Mouse (Mus musculus) gastrocnemius, postnatal 14 days (tissue): Measurements from ENCODE around the gene Nhsl2. TPM values are rescaled to one million over a fixed set of nuclear protein-coding genes. Genes with fewer than 3 reads are reported as not detected.

ENCODE experiments used
- DNase-seq: peaks from one replicate; pipeline ENCODE4 v3.0.0; 2021; ENCODE audit warnings: mixed read lengths
- intact Hi-C: fragments of 180-260 bp; cut with DNase I; formaldehyde crosslinking; loops from one replicate; pipeline ENCODE4 v1.15.1; 2025; ENCODE audit warnings: low total_unique reads
- total RNA-seq, 2 experiments: library from RNA; stranded (reverse); gene quantifications; 2 replicates each; pipeline ENCODE4 v1.2.3; 2021

Nhsl2 gene
- total RNA-seq, 2 experiments from 2014 or later = 3.7 to 5.6 TPM

DNA sequence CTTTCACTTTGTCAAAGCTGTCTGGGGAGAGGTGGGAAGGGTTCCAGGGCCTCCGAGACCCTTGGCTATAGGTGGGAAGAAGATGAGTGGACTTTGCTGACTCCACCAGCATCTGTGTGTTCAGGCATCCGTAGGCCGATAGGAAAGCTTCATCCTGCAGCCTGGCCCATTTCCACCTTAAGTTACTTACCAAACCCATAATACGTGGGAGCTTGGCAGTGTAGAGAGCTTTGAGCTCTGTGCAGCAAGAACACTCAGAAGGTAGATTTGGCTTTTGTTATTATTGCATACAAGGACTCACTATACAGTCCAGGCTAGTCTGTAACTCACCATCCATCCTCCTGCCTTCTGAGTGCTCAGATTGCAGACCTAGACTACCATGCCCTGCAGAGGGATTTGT, 112.7 kb downstream of the Nhsl2 start:
- intact Hi-C loops = no loop called here

DNA sequence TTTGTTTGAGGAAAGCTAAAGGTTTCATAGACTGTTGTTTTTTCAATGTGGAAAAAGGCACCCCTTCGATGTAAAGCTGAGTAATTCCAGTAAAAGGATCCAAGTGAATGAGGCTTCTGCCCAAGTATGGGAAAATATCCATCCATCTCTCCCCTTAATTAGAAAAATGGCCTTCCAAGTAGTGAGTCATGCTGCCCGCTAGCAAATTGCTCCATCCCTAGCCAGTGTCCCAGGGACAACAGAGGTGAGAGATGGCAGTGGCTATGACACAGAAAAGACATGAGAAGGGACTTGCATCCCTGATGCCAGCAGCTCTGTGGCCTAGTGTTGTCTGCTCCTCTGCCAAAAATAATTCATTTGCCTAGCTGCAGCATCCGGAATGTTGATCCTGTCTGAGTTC, 114.5 kb downstream of the Nhsl2 start:
- intact Hi-C loops = no loop called here
- DNase-seq = no peak

More for the DNA sequence above, 112.7 kb downstream of the Nhsl2 start:
- DNase-seq = no peak

DNA sequence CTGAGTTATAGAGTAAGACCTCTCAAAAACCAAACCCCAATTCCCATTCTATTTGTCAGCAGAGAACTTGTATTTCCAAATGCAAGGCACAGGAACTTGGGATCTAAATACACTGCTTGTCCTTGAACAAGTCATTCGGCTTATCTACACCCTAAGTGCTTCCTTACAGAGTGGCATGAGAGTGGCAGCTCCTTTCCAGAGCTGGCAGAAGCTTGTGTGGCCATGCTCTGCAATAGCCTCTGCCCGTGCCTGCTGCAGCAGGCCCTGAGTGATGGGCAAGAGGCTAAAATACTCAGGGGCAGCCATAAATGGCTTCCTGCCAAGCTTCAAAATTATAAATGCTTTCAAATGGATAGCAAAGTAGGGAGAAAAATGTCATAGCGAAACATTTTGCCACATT, 123.8 kb downstream of the Nhsl2 start:
- intact Hi-C loops = no loop called here
- no peak for DNase-seq

DNA sequence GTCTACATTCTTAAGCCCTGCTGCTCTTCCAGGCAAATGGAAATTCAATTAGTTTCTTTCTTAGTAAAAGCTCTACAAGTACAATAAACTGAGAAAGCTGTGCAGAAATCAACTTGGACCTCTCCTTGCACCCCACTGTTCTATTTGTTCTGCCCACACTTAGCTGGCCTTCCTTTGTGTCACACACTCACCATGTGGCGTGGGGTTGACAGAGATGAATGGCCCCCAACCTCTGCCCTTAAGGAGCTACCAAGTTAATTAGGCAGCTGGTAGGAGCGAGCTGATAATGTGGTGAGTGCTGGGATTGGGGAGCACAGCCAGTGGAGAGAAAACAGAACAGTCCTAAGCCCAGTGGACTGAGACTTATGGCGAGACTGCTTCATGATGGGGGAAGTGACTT, 127.7 kb downstream of the Nhsl2 start:
- intact Hi-C loops = no loop called here
- DNase-seq = no peak

DNA sequence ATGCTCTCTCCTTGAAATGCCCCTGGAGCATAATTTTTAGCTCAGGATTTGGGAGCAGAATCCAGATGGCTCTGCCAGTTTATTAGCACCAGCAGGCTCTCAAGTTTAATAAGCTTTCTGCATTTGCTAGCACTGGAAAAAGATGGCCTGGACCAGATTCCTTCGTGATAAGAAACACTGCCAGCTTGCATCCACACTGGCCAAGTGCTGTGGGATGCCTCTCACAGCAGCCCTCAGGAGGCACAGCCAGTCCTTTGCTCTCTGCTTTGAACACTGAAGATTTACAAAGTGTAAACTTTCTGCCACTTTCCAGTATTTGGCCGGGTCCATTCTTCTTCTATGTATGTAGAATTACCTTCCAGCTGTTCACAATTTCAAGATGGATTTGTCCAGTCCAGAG, 129.7 kb downstream of the Nhsl2 start:
- no peak for DNase-seq
- intact Hi-C loops = no loop called here

DNA sequence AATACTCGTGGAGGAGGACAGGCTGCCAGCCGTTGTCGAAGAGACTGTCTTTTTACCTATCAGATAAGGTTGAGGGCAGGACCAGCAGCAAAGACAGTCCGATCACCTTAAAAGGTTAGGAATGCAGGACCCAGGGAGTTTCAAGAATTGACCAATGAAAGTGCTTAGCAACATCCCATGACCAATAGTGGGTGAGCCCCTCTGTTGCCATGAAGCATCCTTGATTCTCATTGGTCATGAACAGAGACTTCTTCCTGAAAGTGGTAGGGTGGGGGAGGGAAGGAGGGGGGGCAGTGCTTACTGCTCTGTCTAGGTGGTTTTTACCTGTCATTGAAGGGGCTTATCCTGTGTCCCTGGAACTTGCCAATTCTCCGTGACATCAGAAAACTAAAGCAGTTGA, 130.1 kb downstream of the Nhsl2 start:
- intact Hi-C loops = no loop called here
- DNase-seq = no peak

DNA sequence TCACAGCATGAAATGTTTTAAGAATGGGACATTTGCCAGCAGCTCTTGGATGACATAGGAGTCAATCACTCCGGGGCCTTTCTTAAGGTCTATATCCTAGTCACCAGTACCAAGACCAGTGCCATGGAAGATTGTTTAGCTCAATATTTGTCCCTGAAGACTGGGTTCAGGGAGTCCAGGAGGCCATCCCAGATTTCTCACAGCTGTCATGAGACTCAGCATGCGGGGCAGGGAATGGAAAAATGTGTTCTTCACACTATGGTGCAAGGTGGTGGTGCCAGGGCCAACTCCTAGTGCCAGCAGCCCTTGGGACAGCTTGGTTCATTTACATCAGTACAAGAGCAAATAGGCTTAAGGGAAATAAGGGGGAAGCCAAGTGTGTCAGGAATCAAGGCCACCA, 131.4 kb downstream of the Nhsl2 start:
- intact Hi-C loops = loop anchor here (5.0 kb wide), 1 partner anchor 87 kb away; no protein-coding TSS in a partner anchor
- DNase-seq = no peak

DNA sequence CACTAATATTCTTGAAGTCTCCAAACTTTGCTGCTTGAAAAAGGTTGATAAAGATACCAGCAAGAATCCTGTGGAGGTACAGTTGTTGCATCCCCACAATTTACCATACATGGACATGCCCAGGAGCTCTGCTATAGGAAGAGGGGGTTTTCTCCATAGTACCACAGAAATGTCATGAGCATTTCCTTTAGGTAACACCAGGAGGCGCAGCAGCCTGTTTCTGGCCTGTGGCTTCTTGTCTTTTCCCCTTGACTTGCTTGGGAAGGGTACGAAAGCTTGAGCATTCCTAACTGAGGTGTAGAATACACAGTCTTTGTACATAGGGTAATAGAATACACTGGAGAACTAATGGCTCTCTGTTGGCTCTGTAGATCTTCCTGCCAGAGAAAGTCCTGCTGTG, 132.3 kb downstream of the Nhsl2 start:
- intact Hi-C loops = loop anchor here (5.0 kb wide), 1 partner anchor 86 kb away; no protein-coding TSS in a partner anchor
- DNase-seq = no peak

DNA sequence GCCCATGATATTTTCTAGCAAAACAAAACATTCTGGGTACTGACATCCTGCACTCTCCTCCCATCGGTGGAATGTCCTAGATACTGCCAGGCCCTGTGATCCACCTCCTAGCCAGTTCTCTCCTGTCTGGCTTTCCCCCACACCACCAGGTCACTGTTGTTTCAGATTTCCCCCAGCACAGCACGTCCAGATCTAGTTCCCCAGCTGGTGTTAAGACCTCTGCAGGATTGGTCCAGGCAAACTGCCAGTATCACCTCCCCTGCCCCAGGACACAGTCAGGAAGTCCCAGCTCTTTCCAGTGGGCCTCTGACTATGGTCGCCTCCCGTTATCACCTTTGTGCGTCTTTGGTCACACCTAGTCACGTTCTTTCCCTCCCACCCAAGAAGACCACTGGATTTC, 134.5 kb downstream of the Nhsl2 start:
- intact Hi-C loops = loop anchor here (5.0 kb wide), 1 partner anchor 84 kb away; no protein-coding TSS in a partner anchor
- DNase-seq = no peak

DNA sequence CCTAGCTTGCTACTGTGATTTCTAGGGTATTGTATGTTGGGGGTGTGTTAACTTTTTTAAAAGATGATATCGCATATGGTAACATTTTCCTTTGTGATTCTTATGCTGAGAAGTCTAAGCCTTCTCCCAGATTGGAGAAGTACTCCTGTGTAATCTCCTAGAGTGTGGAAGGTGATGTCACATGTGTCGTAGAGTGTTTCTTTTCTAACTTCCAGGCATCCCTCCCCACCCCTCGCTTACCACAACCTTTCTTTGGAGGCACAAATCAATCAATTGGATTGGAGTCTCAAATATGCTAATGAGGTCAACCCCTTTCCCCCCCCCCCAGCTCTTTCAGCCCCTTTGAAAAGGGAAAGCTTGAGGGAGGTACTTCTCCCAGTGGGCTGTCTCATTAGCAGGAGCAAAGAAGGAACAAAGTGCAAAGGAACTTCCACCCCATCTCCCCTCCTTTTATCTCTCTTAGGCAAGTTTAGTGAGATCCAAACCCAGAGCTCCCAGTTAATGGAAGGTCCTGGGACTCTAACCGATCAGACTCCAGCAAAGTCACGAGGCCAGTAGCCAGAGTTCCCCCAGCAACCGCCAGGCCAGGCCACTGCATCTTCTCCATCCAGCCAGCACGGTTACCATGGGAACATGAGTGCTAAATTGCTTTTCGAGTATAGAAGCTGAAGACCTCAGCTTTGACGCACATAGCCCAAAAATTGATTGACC, 137.6 kb downstream of the Nhsl2 start:
- DNase-seq = no peak
- intact Hi-C loops = no loop called here

DNA sequence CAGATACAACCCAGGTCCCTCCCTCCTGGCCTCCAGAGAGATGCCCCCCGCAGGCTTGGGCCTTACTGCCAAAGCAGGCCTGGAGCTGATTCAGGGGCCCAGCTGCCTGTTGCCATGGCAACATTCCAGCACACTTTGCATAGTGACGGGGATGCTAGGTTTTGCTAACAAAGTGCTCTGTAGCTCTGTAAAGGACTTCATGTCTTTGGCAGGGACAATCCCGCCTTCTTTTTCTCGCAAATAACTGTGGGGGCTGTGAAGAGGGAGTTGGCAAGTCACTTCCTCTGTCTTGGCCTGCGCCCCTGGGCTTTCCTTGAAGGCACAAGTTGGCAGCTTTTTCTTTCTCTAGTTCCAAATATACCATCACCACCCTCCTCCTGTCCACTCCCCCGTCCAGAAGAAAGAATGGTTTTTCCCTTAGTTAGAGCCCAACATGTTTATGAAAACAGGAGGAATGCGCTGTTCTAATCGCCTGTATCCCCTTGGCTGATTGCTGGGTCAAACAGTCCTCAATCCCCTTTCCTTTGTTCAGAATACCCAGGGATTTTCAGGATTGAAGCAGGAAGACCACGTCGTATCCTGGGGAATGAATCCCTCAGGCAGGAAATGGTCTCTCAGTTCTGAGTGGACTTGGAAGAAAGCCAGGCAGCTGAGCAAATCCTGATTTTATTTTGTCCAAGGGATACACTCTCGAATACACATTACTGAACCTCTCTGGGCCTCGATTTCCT, 144.8 kb downstream of the Nhsl2 start:
- intact Hi-C loops = no loop called here
- peak; percentile 46 for DNase-seq

DNA sequence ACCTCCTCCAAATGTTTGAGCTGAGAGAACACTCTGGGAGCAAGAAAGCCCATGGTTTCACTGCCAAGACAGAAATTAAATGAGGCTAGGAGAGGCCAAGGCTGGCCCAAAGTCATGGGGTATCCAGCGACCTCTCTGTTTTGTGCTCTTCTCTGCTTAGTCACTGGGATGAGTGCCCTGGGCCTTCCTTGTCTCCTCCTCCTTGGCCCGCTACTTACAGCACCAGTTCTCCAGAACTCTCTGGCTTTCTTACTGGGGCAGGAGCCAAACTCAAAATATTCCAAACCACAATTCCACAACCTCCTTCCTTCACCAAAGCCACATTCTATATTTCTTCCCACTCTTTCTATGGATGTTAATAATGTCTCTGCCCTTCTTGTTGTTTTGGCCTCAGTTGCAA, 147.5 kb downstream of the Nhsl2 start:
- intact Hi-C loops = no loop called here
- DNase-seq = peak; percentile 12

DNA sequence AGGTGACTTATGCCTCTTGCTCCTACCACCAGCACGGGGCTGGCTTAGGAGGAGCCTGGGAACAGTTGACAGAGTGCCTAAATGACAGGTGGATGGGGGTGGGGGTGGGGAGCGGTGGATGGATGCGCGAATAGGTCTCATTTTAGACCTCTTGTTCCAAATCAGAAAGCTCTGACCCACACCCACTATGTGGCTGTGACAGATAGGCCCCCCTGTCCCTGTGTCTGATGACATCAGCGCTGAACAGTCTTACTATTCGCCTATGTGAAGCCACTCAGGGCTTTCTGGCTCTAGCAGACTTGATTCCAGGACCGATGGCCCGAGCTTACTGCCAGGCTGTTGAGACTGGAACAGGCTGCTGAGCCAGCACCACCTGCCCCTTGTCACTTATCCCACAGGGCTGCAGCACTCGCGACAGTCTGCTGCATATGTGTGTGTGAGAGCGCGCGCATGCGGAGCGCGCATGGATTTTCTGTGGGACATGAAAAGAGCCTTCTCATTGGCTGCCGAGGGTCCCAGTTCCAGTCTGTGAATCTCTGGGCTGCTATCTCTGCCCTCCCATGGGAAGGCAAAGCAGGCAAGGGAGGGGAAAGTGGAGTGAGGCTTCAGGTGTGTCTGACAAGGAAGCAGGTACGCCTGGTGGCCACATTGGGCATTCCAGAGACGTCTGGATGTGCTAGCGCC, 154.6 kb downstream of the Nhsl2 start:
- DNase-seq = peak; percentile 12
- intact Hi-C loops = no loop called here

DNA sequence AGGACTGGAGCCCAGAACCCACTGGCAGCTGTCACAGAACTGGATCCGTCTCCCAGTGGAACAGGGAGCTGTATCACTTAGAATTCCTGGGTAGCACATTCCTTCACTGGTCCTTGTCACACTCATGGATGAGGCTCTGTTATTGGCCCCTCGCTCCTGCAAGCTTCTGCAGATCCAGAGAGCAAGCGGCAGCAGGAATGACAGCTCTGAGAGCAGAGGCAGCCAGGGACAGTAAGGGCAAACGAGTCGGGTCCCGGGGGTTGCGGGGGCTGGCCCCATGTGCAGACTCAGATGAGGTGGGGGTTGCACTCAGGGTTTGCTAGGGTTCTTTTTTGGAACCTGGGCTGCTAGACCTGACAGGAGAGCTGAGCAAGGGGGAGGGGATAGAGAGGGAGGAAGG, 155.2 kb downstream of the Nhsl2 start:
- intact Hi-C loops = no loop called here

DNA sequence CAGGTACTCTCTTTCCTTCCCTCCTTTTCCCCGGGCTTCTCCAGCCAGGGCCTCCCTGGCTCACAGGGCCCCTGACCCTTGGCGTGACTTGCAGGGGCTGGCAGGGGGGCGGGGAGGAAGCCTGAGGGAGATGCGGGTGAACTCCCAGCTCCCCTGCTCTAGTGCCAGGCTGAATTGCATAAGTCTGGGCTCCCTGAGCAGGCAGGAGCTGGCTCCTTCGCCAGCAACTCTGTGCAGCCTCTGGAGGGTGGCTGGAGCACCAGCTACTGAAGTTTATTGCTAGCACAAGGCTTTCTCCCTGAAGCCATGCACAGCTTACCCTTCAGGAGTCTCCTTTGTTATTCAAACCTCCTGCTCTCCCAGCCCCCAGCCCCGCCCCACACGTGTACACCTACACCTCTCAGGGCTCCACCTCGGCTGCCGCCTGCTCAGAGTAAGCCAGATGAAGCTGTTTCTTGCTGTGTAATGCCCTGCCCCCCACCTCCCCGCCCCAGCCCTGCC, 156.0 kb downstream of the Nhsl2 start:
- intact Hi-C loops = no loop called here
- DNase-seq = peak; percentile 5

More for the DNA sequence above, 155.2 kb downstream of the Nhsl2 start:
- DNase-seq = no peak

DNA sequence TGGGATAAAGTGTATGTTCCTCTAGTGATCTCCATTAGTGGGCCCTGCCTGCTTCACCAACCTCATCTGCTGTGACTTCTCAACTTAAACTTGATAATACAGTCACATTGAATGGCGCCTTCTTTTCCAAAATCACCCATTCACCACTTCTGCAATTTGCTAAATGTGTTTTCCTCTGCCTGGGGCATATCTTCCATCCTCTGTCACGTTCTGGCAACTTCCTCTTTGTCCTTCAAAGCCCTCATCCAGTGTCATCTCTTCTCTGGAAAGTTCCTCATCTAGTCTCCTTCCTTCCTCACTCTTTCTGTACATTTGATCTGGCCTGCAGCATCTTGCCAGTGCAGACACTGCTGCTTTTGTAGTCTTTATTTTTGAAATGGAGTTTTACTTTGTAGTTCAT, 158.8 kb downstream of the Nhsl2 start:
- intact Hi-C loops = no loop called here
- DNase-seq = no peak

DNA sequence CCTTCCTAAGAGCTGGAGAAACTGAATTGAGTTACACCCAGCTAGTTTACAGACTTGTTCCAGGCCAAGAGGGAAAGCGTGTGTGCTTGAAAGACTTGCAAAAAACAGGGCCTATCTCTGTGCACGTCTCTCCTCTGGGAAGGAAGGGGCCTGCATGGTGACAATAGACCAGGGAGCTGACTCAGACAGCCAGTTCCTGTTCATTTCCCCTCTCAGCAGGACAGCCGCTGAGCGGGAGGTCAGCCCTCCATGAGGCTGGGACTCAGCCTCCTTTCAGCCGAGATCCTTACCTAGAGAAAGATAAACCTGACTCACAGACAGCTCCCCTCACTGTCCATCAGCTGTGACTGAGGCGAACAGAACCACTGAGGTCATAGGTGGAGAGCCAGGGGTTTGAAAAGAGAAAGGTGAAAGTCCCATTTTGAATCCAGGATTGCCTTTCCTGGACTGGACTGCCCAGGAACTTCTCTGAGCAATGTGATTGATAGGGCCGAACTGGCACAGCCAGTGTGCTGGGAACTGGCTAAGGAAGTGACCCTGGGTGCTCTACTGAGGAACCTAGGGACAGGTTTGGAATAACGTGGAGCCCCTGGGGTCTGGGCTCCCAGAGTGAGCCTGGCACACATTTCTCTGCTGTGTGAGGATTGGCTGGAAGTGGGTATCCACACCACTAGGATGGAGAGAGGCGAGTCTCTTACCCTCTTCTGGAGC, 168.2 kb downstream of the Nhsl2 start:
- no peak for DNase-seq
- intact Hi-C loops = no loop called here

DNA sequence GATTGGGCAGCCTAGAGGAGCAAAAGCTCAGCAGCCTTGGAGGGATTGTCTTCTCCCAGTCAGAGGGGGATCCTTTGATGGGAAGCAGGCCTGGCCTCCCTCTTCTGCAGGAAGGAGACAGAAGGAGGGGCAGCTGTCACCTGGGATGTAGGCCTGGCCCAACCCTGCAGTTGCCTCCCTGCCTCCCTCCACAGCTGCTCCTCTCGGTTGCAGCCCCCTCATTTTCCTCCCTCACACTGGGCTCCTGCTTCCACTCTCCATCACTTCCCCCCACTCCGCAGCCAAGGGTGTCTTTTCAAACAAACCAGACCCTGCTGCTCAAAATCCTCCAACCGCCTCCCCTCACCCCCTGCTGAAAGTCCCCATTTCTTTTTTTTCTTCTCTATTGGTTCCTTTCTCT, 169.7 kb downstream of the Nhsl2 start:
- no peak for DNase-seq
- intact Hi-C loops = no loop called here

DNA sequence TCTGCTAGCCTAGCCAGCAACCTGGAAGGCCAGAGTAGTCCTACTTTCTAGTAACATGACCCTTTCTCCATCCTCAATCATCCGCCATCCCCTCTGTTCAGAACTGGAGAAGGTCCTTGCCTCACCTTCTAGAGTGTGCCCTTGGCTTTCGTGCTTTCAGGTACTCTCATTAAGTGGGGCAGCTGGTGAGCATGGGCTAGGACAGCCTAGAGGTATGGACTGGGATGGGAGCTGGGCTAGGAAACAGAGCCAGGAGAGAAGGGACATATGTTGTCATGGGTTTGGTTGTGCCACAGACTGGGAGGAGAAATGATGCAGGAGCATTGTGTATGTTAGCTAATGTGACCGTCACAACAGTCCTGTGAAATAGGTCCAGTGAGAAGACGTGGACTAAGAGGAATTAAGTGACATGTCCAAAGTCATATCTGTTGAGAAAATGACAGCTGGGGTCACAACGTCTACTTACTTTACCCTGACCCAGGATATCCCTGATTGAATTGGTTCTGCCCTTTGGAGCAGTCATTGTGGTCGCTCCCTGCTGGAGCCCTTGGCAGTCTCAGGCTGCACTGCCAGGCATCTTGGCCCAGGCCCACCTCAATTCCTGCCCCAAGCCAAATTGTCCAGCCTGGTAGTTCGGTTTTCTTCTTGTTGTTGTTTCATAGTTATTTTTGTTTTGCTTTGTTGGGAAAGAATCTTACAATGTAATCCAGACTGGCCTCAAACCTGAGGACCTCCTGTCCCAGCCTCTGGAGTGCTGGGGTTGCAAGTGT, 170.5 kb downstream of the Nhsl2 start:
- no peak for DNase-seq
- intact Hi-C loops = no loop called here
